Mouse (Mus musculus) liver, adult 10 weeks (tissue): ENCODE results near the gene Evpl. TPM values are rescaled to one million over a fixed set of nuclear protein-coding genes. Genes with fewer than 3 reads are reported as not detected.

Experiments used
- polyA plus RNA-seq: library from polyadenylated mRNA; stranded (reverse); fragments of 350-450 nt; fragmentation: Illumina TruSeq; extraction: RNeasy Lipid Tissue Mini Kit (QIAGEN cat#74804); gene quantifications from one replicate; pipeline ENCODE4 v1.2.3, GENCODE M21; 2014; ENCODE audit warnings: low read depth, low replicate concordance

The Evpl gene
- not detected for polyA plus RNA-seq

DNA sequence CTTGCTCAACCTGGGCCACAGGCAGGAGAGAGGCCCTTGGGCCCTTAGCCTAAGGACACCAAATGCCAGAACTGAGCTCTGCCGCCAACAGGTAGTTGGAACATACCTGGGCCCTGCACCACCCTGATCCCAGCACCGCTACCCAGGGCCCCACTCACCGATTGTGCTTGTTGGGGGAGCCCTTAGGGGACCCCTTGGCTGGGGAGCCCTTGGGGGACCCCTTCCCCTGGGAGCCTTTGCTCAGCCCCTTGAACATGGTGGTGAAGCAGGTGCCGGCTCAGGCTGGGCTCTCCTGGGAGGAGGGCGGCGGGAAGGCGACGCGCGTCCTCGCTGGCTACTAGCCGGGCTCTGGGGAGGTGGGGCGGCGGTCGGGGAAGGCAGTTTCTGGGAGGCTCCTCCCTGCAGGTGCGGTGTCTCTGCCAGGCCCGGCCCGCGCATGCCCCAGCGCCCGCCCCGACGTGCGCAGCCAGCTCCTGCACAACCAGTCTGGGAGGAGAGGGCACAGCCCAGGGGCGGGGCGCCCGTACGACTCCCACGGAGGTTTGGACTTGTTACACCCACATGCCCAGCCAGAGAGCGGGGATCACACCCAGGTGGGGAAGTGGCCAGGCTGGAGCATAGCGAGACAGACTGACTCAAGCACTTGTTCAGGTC lies at the start of gene Evpl:
Gene Evpl, minus strand, starts transcription at position 336 of the 654 bp plus-strand sequence.

DNA sequence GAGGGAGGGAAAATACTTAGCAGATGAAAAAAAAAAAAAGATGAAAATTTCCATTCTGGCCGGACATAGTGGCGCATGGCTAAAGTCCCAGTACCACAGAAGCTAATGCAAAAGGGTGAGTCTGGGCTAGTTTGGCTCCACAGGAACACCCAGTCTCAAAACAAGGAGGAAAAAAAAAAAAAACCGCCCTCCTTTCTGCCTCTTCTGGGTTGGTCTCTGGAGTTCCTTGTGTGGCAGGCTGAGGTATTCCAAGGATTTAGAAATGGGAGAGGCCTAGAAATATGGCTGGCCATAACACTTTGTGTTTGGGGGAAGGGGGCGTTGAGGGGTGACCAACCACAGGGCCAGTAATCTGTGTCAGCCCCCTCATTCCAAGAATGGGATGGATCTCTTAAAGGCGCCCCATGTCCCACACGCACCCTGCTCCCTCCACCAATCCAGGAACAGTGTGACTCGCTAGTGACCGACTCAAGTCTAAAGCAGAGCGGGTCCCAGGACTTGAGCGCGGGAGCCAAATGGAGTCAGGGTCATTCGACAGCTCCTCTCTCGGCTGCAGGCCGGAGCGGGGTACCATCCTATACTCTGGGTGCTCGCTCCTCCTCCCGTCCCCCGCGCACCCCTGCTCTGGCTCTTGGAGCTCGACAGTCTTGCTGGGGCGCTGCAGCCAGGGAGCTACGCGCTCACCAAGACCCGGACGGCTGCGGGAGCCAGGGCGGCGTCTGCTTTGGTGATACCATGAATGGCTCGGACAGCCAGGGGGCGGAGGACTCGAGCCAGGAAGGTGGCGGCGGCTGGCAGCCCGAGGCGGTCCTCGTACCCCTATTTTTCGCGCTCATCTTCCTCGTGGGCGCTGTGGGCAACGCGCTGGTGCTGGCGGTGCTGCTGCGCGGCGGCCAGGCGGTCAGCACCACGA lies 43.1 kb upstream of the Evpl start, which contains the start of gene Galr2:
Gene Galr2, plus strand, starts transcription at position 189 of the 913 bp plus-strand sequence.

DNA sequence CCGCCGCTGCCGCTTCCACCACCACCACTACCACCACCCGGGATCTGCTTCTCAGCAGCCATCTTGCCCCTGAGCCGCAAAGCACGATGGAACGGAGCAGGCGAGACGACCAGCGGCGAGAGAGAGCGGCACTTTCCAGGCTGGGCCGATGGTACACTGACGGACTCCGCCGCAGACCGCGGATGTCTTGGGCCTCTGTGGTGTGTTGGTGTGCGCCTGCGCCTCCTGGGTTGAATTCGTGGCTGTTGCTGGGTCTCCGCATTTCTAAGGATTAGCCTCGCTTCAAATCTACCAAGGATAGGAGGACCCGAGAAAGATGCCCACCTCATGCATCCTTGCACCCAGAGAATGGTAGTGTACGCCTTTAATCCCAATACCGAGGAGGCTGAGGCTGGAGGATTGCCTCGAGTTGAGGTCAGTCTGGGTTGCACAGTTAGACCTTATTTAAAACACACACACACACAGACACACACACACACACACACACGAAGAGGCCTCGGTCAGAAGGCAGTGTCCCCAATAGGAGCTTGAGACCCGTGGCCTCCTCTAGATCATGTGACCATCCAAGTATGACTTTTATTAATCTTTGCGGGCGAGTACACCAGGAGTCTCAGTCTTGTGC lies 36.3 kb upstream of the Evpl start, which contains the start of gene Srp68:
Gene Srp68, minus strand, starts transcription at position 173 of the 622 bp plus-strand sequence.

DNA sequence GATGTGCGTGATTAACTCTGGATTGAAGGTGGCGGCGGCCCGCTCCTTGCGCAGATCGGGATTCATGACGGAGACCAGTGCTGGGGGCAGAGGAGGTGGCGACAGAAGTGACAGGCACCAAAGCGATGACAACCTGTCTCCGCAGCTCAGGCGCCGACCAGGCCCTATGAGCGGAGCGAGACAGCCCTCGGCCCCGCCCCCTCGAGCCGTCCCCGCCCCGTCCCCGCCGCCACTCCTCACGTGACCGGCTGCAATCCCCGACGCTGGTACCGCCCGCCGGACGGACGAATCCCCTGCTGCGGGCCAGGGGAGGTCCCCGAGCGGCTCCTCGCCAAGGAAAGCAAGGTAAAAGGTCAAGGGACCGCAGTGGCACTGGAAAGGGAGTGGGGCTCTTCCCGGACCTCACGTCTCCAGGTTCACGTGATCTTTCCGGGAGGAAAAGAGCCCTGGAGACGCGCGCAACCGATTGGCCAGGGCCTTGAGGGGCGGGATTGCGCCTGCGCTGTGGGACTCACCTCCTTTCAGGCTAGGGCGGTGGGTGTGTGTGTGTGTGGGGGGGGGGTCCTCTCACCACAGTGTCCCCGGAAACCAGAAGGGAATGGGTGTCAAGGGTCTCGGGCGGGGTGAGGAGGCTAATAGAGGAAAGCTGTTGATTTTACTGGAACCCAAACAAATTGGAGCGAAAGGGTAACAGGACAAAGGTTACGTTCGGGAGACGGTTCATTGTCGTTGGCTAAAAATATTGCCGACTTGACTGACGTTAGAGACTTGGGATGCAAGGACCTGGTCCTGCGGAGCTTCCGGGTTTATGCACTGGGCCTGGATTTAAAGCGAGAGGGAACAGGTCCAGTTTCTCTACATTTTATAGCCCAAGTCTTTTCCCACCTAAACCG lies 39.0 kb downstream of the Evpl start, which contains the start of the genes Ten1 and Acox1:
Gene Ten1, plus strand, starts transcription at position 217 of the 893 bp plus-strand sequence.
Gene Acox1, minus strand, starts transcription at position 407 of the 893 bp plus-strand sequence.

Other genes with a start within 250 kb of the Evpl start
- gene Galk1, start 225.4 kb downstream of the Evpl start, polyA plus RNA-seq = 0.66 TPM
- 281 TPM for gene H3f3b, start 210.1 kb downstream of the Evpl start, polyA plus RNA-seq
- 0.69 TPM for gene Unk, start 207.8 kb downstream of the Evpl start, polyA plus RNA-seq
- gene Unc13d, start 160.1 kb downstream of the Evpl start, polyA plus RNA-seq = not detected
- gene Wbp2, start 151.1 kb downstream of the Evpl start, polyA plus RNA-seq = 15.7 TPM
- 0.34 TPM for gene Trim47, start 110.9 kb downstream of the Evpl start, polyA plus RNA-seq
- gene Trim65, start 106.9 kb downstream of the Evpl start, polyA plus RNA-seq = 4.6 TPM
- 3.9 TPM for gene Mrpl38, start 99.2 kb downstream of the Evpl start, polyA plus RNA-seq
- 2.4 TPM for gene Fbf1, start 69.9 kb downstream of the Evpl start, polyA plus RNA-seq
- not detected for gene Ten1, start 39.2 kb downstream of the Evpl start, polyA plus RNA-seq
- 957 TPM for gene Acox1, start 39.0 kb downstream of the Evpl start, polyA plus RNA-seq
- 7.2 TPM for gene Srp68, start 36.1 kb upstream of the Evpl start, polyA plus RNA-seq
- gene Galr2, start 42.9 kb upstream of the Evpl start, polyA plus RNA-seq = not detected
- 7.5 TPM for gene Exoc7, start 69.2 kb upstream of the Evpl start, polyA plus RNA-seq
- gene Foxj1, start 97.3 kb upstream of the Evpl start, polyA plus RNA-seq = not detected
- gene Rnf157, start 175.0 kb upstream of the Evpl start, polyA plus RNA-seq = 0.13 TPM
- 4.4 TPM for gene Ubald2, start 196.0 kb upstream of the Evpl start, polyA plus RNA-seq
- not detected for gene Qrich2, start 228.2 kb upstream of the Evpl start, polyA plus RNA-seq